Mouse (Mus musculus) ZHBTc4 (cell line): ENCODE measurements around the gene Prickle1.

Experiments used
- DNase-seq: peaks from one replicate; pipeline ENCODE4 v3.0.0-alpha.2; 2011; ENCODE audit warnings: low read depth, low spot score

Prickle1 gene

DNA sequence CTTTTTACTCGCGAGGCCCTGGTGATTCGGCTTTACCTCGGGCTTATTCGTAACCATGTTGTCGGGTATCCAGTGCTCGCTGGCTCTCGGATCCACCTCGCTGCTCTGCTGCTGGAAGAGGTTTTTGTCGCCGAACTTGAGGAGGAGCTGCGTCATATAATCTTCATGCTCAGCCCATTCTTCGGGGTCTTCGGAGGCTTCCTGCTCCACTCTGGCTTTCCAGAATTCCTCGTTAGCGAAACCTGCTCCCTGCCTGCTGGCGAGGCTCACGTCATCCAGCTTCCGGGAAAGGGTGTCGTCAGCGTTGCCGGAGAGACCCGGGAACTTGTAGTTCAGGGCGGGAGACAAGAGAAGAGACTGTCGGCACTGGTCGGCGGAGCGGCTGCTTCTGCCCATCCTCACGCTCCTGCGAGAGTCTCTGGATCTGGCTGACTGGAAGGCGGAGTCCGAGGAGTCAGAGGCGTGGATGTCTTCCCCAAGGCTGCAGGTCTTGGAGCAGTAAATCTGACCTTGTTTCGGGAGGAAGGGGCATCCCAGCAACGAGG, 92.4 kb downstream of the Prickle1 start:
- peak; percentile 83 for DNase-seq

GRCm38 (mm10) chr15:93502703-93503102, 93.0 kb downstream of the Prickle1 start:
- peak; percentile 80 for DNase-seq

DNA sequence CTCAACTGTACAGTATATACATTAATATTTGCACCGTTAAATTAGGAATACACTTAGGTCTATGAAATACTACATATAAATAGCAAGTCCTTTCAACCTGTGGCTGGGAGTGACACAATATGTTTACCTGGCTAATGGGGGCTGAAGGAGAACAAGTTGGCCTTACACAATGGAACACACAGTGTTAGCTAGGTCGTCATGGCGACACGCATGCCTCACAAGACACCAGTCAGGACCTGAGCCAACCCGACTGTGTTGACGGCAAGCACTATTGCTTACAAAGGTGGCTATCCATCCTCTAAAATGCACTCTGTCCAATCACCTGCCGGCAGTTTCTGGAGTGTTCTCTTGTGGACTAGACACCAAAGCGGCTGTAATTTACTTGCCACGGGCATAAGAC, 95.8 kb downstream of the Prickle1 start:
- DNase-seq: peak; percentile 63

GRCm38 (mm10) chr15:93494700-93495099, 101.0 kb downstream of the Prickle1 start:
- DNase-seq: no peak

DNA sequence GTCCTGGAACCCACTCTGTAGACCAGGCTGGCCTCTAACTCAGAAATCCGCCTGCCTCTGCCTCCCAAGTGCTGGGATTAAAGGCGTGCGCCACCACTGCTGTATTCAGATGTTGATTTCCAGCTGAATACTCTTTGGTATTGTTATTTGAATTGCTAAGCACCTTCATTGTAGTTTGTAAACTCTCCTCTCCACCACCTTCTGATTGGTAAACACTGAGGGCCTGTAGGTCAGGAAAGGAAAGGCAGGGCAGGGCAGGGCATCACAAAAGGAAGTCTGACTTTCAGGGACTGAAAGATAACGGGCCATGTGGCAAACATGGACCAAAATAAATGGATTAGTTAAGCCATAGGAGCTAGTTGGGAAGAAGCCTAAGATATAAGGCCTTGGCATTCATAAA, 106.1 kb downstream of the Prickle1 start:
- peak; percentile 92 for DNase-seq

DNA sequence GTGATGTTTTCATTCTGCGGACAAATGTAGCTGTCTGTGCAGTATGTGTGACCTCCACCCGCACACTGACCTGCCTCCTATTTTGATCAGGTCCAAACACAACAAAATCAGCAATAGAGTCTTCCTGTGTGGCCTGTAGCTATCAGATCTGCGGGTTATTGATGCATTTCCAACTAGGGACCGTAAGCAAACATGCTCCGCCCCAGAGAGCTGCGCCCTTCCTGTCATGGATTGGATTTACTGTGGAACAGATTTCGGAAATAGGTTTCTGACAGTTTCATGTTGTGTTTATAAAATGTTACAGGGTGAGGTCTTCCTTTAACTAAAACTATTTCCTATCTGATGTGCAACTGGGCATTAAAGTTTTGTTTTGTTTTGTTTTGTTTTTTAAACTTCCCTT, 109.6 kb downstream of the Prickle1 start:
- no peak for DNase-seq

GRCm38 (mm10) chr15:93485252-93485651, 110.4 kb downstream of the Prickle1 start:
- no peak for DNase-seq

- peak; percentile 60 for DNase-seq
Measured at GRCm38 (mm10) chr15:93484261-93484710, 111.4 kb downstream of the Prickle1 start.

GRCm38 (mm10) chr15:93481112-93481511, 114.6 kb downstream of the Prickle1 start:
- DNase-seq: no peak

- no peak for DNase-seq
Measured at GRCm38 (mm10) chr15:93479445-93479844, 116.2 kb downstream of the Prickle1 start.

GRCm38 (mm10) chr15:93478676-93479075, 117.0 kb downstream of the Prickle1 start:
- no peak for DNase-seq

DNA sequence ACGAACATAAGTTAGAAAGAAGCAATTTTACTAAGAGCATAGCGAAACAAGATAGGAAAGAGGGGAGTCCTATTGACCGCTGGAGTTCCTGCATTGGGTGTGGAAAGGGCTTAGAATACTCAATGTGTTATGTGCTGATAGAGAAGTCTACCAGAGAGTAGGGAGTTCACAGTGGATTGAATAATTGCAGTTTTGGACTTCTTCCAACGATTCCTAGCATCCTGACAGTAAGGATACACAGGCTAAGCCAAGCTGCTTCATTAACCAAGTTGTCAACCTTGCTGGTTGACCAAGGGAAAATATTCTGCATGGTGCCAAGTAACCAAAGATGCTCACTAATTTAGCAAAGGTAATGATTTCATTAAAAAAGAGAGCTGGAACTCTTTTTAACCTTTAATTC, 118.0 kb downstream of the Prickle1 start:
- DNase-seq: no peak

DNA sequence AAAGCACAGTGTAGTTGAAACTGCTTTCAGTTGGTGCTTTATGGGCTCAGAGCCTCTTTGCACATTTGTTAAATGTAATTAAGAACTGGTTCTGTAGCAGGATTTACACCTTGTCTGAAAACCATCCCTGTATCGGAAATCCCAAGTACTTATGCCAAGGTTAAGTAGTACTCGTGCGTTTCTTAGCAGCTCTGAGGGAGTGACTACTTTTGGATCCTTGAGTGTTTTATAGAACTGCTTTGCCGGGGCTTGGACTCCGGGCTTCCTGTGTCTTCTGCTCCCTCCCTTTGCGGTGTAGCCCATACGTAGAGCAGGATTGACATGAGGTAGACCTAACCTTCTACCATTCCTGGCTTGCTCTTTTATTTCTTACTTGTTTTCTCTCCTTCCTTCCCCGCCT, 120.0 kb downstream of the Prickle1 start:
- no peak for DNase-seq

GRCm38 (mm10) chr15:93474277-93474676, 121.4 kb downstream of the Prickle1 start:
- DNase-seq: no peak

DNA sequence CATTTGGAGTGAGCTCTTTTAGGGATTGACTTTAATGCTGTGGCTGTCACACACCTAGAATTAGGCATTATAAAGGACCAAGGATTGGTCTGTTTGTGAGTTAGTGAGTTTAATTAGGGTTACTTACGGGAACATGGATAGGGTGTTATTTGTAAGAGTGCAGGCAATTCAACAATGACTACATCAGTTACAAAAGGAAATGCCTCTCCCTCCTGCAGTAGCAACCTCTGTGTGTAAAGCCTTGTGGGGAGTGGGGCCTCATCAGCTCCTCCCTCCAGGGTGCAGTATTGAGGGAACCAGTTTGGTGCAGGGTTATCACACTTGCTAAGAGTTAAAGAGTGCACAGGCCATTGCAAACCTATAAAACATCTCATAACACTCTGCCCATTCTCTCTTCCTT, 123.6 kb downstream of the Prickle1 start:
- DNase-seq: peak; percentile 39

DNA sequence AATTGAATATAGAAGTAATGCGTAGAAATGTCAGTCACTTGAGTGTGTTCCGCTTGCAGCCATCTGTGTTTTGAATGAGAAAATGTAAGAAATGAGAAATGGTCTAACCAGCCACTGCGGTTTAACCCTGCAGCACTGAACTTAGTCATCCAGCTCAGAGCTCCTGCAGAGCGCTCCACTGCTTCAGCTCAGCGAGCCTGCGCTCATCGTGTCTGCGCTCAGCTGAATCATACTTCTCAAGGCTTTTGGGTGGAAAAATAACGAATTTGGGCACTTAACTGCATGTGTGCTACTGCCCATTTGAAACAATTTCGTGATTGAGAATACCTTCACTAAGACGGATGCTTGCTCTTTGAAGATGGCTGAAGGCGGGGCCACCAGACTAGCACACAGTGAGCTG, 124.0 kb downstream of the Prickle1 start:
- DNase-seq: no peak

GRCm38 (mm10) chr15:93461066-93461465, 134.6 kb downstream of the Prickle1 start:
- peak; percentile 34 for DNase-seq

DNA sequence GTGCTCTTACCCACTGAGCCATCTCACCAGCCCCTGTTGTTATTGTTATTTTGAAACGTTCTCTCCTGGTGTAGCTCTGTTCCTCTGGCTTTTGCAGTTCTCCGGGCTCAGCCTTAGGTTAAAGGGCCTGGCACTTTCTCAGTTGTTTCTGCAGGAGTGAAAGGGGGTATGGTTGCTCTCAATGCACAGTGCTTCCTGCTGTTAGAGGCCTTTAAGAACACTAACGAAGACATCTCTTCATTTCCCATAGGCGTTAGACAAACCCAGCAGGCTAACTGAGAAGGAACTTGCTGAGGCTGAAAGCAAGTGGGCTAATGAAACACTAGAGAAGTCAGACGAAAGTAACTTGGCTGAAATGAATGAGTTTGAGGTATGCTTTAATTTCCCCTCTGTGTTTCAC, 136.3 kb downstream of the Prickle1 start:
- DNase-seq: peak; percentile 67

DNA sequence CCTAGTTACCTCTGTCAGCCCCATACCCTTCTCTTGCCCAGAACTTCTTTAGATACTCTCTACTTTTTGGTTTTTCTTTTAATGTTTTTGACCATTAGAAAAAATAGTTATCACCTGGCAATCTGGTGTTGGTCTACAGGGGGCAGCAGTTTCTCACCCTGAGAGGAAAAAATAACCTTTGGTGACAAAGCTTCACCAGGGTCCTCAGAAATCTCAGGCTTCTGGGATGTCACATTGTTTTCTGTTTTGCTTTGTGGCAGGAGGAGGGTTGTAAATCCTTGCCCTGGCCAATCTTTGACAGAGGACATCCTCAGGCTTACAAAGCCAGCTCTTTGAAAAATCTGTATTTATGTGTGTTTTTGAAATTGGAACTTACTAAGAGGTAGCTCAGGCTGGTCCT, 139.7 kb downstream of the Prickle1 start:
- DNase-seq: no peak

DNA sequence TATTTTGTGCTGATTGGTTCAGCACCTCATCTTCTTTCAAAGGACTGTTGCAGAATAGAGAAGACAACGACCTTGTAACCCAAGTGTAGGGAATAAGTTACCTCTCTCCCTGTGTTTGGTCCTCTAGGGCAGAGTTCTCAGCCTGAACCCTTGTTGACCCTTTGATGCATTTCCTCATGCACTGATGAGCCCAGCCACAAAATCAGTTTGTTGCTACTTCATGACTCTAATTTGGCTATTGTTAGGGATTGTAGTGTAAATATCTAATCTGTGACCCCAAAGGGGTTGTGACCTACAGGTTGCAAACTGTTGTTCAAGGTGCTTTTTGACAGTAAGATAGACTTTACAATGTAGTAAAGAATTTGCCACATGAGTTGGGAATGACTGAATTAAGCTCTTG, 142.4 kb downstream of the Prickle1 start:
- DNase-seq: no peak
